Mouse (Mus musculus) T-helper 2 cell (primary cell): ENCODE measurements around the gene Lpin2.

Experiments
- in situ Hi-C: fragments of 300-600 bp; cut with MboI, MseI; formaldehyde crosslinking; loops from one replicate; pipeline ENCODE4 v1.15.1; 2025; ENCODE audit warnings: high pct_unique_total_duplicates

Gene Lpin2

DNA sequence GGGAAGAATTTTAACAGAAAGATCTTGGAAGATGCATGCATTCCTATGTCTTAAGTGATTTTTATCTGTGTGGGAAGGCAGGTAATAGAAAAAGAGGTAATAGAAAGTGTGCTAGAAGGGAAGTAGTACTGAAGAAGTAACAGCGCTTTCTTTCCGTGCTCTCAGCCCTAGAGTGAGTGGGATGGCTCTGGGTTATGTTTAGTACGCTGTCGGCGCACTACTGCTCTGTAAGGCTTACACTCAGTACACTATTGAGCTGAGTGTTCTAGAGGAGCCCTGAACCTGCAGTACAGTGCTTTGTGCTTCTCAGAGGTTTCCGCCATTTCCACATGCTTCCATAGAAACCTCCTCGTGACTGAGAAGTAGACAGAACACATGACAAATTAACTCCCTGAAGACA lies 46.3 kb downstream of the Lpin2 start:
- in situ Hi-C loops, result no loop called here

DNA sequence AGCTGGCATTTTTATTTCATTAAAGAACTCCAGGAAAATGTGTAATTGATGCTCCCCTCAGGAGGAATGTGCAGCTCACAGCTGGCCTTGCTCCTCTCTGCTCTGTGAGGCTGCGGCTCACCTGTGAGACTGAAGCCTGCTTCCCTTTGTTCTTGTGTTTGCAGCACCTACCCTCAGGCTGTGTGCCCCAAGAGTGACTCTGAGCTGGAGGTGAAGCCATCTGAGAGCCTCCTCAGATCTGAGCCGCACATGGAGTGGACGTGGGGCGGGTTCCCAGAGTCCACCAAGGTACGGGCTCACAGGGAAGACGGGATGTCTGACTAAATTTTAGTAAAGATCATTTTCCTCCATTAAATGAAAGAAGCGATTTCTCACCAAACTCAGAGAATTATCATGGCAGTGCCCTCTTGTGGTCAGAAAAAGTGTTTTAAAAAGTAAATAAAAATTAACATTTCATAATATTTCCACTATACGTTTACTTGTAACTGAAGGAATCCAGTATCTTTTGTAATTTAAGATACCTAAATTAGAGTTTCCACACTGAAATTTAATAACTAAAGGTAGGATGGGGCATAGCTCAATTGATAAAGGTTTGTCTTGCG lies 47.8 kb downstream of the Lpin2 start:
- in situ Hi-C loops, result no loop called here

DNA sequence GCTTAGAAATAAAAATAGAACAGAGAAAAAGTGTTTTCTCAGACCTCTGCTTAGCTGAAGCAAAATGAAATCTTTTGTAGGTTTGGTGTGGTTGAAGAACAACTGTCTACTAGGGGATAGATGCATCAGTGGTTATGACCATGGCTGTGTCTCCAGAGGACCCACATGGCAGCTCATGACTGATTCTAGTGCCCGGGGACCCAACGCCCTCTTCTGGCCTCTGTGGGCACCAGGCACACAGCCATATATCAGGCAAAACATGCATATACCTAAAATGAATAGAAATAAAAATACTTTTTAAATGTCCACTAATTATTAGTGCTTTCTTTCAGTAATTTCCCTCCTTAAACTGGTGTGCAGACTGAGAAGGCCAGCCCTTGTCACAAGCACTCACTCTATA lies 49.6 kb downstream of the Lpin2 start:
- in situ Hi-C loops, result no loop called here

DNA sequence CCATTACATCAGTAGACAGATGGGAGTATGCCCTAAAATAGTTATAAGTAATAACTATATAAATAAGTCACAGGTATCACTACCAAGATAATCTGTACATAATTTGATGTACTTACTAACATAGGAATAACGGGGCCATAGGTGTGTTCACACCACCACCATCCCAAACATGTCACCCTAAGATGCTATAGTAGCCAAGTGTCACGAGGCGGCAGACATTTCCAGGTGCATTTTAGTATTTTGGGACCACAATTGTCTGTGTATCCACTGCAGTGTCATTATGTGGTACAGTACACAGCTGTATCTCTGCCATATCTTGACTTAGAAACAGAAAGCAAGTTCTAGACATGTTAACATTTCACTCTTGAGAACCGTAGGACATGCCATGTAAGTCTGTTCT lies 50.9 kb downstream of the Lpin2 start:
- in situ Hi-C loops, result no loop called here

DNA sequence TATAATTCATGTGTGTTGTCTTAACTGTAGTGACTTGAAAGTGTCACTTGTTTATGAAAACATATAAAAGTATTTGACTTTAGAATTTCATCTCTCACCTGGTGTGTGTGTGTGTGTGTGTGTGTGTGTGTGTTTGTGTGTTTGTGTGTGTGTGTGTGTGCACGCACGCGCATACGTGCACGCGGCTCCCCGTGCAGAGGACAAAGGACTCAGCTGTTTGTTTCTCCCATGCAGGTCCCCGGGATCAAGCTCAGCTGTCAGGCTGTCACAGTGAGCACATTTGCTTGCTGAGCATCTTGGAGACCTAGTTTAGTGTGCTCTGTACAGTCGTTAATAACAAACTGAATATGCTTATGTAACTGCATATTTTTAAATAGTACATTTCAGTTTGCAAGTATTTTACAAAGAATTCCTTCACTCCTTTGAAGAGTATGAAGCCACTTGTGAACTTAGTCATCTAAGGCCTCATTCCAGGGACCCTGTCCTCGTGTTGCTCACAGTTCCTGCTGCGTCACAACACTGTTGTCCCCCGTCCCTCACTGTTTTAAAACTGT lies 51.8 kb downstream of the Lpin2 start:
- in situ Hi-C loops, result no loop called here

DNA sequence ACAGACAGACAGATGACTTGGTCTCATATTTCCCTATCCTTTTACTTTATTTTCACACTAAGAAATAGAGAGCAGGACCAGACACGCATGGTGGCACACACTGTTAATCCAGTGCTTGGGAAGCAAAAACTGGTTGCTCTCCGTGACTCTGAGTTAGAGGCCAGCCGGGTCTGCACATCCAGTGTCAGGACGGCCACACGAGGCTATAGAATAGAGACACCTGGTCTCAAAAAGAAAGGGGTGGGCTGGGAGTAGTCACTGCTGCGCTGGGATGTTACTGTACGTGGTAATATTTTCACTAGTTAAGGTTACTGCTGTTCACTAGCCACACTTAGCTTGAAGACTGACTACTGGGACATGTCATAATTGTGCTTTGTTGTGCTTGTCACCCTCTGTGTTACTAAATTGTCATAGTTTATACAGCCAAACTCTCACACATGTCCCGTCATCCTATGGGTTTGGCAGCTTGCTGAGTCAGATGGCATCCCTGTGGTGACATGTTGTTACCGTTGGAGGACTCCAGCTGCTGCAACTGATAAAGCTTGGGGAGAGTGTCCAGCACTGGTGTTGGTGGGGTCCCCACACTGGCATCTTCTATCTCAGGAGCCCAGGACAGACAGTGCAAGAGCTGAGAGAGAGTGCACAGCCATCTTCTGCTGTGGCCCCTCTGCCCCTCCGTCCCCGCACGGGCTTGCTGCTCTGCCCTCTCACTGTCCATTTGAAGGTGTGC lies 53.0 kb downstream of the Lpin2 start:
- in situ Hi-C loops, result no loop called here

DNA sequence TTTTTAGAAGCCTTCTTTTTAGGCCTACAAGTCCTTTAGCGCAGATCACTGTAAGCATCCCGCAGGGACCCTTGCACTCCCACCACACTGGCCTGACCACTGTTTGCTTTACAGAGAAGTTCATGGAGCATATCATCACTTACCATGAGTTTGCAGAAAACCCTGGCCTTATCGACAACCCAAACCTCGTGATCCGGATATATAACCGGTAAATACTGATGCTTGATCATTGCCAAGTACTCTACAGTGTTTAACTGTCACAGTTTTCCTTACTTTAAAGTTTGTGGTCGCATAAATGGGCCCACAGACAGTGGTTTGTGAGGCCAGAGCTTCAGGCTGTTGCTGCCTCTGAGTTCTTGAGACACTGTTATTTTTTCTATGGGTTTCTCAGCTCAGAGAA lies 56.1 kb downstream of the Lpin2 start:
- in situ Hi-C loops, result no loop called here

DNA sequence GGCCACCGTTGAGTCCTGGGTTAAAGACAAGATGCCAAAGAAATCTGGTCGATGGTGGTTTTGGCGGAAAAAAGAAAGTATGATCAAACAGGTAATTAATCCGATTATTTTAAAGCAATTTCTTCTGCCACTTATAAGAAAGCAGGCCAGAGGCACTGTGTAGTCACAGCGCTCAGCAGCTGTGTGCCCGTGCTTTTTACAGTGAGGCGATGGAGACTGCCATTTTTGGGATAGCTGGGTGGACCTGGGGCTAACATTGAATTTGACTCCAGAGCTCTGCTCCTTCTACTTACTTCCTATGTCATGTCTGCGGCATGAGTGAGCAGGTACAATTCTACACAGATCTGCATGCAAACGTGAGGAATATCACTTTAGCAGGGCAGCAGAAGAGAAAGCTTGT lies 58.5 kb downstream of the Lpin2 start:
- in situ Hi-C loops, result no loop called here

DNA sequence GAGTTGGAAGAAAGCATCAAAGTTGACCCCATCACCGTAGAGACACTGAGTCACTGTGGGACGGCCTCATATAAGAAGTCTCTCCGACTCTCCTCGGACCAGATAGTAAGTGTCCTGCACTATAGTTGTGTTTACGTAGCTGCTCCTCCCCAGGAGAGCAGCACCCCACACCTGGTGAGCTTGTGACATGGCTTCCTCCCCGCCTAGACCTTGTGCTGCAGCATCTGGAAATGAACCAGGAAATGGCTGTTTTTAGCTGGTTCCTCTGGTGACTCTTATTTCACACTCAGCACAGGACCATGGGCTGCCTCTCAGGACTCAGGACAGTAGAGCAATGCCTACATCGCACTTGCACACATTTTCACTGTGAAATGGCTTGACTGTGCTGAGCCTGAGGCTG lies 60.3 kb downstream of the Lpin2 start:
- in situ Hi-C loops, result no loop called here

DNA sequence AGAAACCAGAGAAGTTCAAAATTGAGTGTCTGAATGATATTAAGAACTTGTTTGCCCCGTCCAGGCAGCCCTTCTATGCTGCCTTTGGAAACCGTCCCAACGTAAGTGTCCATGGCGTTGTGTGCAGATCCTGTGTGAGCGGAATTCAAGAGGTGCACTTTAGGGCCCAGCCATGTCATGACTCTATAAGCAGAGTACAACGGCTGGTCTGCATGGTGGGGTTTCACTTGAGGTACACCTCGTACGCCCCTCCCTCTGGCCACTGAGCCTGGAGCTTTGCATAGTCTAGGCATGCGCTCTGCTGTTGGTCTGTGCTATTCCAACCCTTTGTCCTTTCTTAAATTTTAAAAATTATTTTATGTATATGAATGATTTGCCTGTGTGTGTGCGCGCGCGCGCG lies 62.8 kb downstream of the Lpin2 start:
- in situ Hi-C loops, result no loop called here

DNA sequence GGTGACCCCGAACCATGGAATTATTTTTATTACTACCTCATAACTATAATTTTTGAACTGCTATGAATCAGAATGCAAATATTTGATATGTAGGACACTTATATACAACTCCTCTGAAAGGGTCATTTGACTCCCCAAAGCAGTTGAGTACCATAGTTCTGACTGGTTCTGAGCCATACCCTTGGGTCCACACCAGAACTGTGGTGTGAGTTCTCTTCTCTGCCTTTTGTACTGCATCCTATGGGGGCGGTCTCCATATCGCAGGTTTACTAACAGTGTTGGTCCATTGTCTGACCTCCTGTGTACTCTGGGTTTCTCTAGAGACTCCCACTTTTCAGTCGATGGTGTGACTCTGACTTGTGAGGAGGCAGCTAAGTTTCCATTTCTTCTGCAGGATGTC lies 63.7 kb downstream of the Lpin2 start:
- in situ Hi-C loops, result no loop called here

DNA sequence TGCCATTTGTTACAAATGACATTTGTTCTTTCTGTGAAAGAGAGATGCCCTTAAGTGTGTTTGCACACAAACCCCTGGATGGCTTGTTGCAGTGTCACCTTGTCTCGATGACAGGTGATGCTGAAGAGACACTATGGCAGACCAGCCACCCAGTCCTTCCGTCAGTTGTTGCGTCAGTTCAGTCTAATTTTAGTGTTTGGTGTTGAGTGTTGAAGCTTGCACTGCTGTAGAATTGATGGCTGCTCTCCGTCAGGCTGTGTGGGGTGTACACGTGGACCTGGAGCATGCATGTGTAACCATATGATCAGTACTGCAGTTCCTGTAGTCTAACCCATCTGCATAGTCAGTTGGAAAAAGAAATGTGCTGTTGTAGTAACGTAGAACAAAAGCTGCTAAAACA lies 66.6 kb downstream of the Lpin2 start:
- in situ Hi-C loops, result no loop called here

DNA sequence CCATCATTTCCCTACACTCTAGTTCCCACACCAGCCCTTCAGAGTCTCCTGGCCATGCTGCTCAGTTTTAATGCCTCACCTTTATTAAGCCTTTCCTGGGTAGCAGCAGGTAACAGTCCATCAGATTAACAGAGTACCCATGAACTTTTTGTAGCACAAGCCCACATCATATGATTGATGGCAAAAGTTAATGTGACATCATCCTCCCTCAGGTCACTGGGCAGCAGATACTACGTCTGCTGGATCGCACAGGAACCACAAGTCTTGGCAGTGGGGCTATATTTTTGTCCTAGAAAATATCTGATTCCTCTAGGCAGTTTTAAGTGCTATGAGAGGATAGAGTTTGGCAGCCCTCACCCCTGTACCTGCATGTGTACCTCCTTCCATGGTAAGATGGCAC lies 67.7 kb downstream of the Lpin2 start:
- in situ Hi-C loops, result no loop called here

DNA sequence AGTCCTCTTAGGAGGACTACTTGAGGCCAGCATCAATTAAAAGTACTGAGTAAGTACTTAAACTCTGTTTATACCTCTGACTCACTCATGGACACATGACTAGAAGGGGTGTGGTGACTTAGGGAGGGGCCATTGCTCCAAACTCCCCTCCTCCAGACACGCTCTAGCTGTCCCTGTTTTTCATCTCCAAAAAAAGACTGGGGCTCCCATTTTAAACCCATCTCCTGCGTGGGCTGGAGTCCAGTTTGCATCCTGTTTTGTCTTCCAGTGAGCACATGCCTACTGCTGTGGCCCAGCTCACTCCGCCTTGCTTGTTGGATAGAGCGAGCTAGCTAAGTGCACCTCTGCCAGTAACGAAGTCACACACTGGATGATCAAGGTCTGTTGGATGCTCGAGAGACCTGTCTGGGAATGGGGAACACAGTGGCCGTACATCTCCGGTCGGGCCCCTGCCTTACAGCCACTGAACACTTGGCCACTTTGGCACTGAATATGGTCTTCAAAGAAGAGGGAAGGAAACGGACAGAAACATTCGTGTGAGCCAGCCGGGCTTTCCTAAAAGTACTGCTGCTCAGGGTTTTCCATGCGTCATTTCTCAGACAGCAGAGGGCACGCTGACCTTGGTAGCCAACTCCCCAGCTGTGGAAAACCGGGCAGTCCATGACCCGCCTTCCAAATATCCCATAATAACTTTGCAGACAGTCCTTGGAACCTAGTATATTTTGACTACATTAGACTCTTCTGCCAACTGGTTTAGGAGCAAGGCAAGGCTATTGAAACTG lies 68.7 kb downstream of the Lpin2 start:
- in situ Hi-C loops, result no loop called here

DNA sequence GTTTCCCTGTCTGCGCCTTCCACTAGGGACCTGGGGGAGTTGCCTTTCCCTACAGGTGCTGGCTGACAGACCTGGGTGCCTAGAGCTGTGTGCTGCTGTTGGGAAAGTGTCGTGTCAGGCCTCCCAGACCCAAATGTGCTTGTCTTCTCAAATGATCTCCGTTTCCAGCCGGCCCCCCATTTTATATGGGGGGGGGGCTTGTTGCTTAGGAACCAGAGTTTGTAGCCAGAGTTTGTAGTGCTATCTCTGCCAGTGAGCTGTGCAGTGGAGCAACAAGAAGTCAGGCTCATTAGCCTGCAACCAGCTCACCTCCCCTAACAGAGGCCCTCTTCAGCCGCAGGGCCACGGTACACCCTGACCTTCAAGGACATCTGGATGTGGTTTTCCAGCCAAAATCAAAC lies 69.2 kb downstream of the Lpin2 start:
- in situ Hi-C loops, result no loop called here

DNA sequence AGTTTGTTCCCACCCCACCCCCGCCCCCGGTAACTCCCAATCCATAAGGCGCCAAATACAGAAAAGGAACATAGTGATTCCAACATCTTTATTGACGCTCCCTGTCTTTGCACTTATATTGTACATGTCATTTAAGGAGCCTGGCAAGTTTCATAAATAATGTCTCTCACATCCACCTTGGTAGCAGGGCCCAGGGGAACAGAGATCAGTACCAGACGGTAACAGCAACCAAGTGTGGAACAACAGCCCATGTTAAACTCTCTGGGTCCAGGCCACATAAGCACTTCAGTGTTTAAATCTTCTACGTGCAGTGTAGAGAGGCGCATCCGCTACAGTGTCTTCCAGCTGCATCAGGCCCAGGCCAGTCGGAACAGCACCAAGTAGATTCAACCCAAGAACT lies 69.7 kb downstream of the Lpin2 start:
- in situ Hi-C loops, result no loop called here

DNA sequence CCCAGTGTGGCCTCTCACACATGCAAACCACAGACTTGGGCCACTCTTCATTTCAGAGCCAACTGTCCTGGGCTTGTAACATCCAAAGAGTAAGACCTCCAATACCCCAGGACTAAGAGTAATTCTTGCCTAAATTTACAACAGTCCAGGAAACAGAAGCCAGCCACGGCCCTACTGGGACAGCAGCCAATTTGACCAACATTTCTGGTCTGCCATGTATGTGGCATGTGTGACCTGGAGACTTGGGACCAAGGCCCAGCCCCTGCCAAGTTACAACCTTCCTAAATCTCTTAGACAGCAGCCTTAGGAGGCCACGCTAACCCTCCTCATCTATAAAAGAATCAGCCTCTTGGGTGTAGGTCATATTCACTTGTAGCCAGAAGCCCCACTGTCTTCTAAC lies 71.0 kb downstream of the Lpin2 start:
- in situ Hi-C loops, result no loop called here

DNA sequence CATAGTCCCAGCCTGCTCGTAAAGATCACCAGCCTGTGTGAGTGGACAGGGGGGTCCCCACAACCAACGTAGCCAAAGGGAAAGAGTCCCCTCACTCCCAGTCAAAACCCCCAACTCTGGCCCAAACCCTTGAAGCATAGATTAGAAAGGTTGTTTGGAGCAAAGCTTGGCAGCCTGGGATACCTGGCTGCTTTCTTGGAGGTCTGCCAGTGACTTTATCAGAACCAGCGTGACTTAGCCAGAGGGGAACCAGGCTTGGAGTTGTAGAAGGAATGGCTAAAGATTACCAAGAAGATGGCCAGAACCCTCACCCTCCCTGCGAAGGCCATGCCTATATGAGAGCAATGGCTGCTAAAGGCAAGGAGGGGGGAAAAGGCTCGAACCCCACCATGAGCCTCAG lies 71.7 kb downstream of the Lpin2 start:
- in situ Hi-C loops, result no loop called here

DNA sequence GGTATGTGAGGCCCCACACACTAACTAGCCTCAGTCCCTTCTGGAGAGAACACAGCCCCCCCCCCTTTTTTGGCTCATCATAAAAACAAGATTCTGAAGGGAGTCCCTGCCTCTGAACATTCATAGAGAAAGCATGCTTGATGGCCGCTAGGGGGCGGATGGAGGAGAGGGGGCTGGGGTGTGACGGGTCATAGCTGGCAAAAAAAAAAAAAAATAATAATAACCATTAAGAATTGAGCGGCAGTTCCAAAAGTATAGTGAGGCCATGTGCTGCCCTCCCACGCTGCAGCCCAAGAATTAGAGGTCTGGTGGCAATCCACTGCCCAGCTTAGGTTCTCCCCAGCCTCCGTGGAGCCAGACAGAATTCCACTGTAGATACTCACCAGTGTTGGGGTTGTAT lies 72.4 kb downstream of the Lpin2 start:
- in situ Hi-C loops, result no loop called here

DNA sequence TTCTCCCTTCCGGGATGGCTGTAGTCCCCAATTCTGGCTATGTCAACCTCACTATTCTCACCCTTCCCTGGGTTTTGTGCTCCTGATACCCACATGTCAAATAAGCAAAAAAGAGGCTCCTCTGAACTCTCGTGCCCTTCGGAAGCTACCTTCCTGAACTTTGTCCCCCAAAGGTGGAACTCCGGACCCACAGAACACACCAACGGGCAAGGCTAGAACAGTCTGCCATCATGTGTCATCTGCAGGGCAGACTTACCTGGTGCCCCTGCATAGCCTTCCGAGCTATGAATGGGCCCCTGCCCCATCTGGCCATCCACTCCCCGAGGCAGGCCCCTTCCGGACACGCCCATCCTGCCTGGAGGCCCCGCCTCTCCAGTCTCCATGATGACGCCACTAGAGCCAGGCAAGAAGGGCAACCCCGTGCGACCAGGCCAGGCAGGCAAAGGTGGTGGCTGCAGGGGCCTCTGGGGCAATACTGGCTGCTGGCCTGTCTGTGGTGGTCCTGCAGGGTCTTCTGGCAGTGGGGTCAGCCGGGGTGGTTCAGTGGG lies 73.8 kb downstream of the Lpin2 start:
- in situ Hi-C loops, result no loop called here

DNA sequence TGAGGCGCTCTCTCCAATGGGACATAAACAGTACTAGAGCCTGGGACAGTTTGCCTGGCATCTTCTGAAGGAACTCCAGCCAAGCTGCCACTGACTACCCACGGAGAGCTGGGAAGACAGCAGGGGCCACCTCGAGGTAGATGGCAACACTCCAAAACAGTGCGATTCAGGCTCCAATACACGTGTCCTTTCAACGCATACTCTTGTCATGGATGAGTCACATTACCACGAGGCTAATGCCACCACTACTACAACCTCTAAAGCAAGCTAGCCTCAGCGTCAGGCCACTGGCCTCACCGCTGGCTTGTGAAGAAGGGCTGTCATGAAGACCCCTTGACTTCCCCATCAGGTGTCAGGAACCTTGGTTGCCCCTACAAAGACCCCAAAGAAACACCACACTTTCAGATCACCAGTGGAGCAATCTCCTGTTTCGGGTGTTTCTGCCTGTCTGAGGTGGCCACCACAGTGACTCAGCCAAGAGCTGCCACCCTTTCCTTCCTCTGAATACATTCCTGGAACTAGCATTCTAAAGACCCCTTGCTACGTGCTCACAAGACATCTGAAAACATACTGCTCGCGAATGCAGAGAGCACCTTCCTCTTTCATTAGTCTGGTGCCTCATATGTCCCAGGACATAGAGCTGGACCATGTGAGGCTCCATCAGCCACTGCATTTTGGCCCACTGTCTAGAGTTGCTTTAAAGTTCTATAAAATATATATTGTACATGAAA lies 74.6 kb downstream of the Lpin2 start:
- in situ Hi-C loops, result no loop called here

DNA sequence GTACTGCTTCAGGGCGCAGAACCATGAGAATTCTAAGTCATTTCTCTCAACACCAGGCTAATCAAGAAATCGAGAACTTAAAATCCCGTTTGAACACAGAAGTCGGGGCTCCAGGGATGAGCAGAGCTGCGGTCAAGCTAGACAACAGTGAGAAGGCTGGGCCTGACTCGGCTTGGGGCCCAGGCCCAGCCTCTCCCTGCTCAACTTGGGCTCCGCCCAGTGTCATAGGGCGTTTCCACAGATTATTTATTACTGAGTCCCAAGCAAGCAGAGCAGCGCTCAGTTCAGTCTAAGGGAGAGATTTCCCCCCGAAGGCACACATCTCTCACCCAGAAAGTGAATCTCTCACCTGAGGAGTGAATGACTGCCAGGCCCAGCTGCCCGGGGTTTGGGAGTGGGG lies 77.4 kb downstream of the Lpin2 start:
- in situ Hi-C loops, result no loop called here
